Mouse (Mus musculus) embryo, embryonic 11.5 days (tissue): Measurements from ENCODE around the gene Larp6.

ENCODE experiments used
- DNase-seq: peaks from one replicate; pipeline ENCODE4 v3.0.0-alpha.2; 2012; ENCODE audit warnings: low read depth, low spot score

The Larp6 gene

GRCm38 (mm10) chr9:60712771-60713541, at the start of gene Larp6:
TSS of gene Larp6 (plus strand) at chr9:60712989.
- no peak for DNase-seq

- no peak for DNase-seq
Observed at GRCm38 (mm10) chr9:60664385-60664784, 48.4 kb upstream of the Larp6 start.

- DNase-seq: no peak
Observed at GRCm38 (mm10) chr9:60664866-60665265, 47.9 kb upstream of the Larp6 start.

GRCm38 (mm10) chr9:60665535-60665934, 47.3 kb upstream of the Larp6 start:
- no peak for DNase-seq

- no peak for DNase-seq
Observed at GRCm38 (mm10) chr9:60668886-60669285, 43.9 kb upstream of the Larp6 start.

- DNase-seq: no peak
Observed at GRCm38 (mm10) chr9:60672568-60672967, 40.2 kb upstream of the Larp6 start.

- no peak for DNase-seq
Observed at GRCm38 (mm10) chr9:60674780-60675179, 38.0 kb upstream of the Larp6 start.

GRCm38 (mm10) chr9:60676429-60676828, 36.4 kb upstream of the Larp6 start:
- no peak for DNase-seq

GRCm38 (mm10) chr9:60678913-60679312, 33.9 kb upstream of the Larp6 start:
- DNase-seq: no peak

- no peak for DNase-seq
Observed at GRCm38 (mm10) chr9:60681005-60681404, 31.8 kb upstream of the Larp6 start.

- DNase-seq: no peak
Observed at GRCm38 (mm10) chr9:60682753-60683152, 30.0 kb upstream of the Larp6 start.

GRCm38 (mm10) chr9:60687415-60687814, 25.4 kb upstream of the Larp6 start:
- DNase-seq: peak; percentile 17

GRCm38 (mm10) chr9:60687891-60688324, 24.9 kb upstream of the Larp6 start, which contains the start of gene Lrrc49:
TSS of gene Lrrc49 (minus strand) at chr9:60688158.
- peak; percentile 85 for DNase-seq

GRCm38 (mm10) chr9:60692624-60693023, 20.2 kb upstream of the Larp6 start:
- DNase-seq: no peak

GRCm38 (mm10) chr9:60693986-60694385, 18.8 kb upstream of the Larp6 start:
- DNase-seq: no peak

GRCm38 (mm10) chr9:60696271-60696985, 16.4 kb upstream of the Larp6 start:
- DNase-seq: no peak

GRCm38 (mm10) chr9:60699581-60700231, 13.1 kb upstream of the Larp6 start:
- no peak for DNase-seq

- DNase-seq: no peak
Observed at GRCm38 (mm10) chr9:60707594-60707993, 5.2 kb upstream of the Larp6 start.

- DNase-seq: no peak
Observed at GRCm38 (mm10) chr9:60708606-60709005, 4.2 kb upstream of the Larp6 start.

GRCm38 (mm10) chr9:60709721-60710120, 3.1 kb upstream of the Larp6 start:
- no peak for DNase-seq

- DNase-seq: no peak
Observed at GRCm38 (mm10) chr9:60712011-60712410, 778 bp upstream of the Larp6 start.

GRCm38 (mm10) chr9:60713616-60714015, 827 bp downstream of the Larp6 start:
- no peak for DNase-seq
